28 mouse cellular contexts compared by ENCODE assay signal in genomic region chr3:147825337-147825736, GRCm38 (mm10).
DNase-seq lines count a peak whose midpoint lies in the region; ATAC-seq and TF ChIP-seq lines count a peak whose summit lies in the region.
"Had no signal": no experiment of that assay in that cellular context is flagged by ENCODE, and none has a peak within 500 bp of the region (broad histone marks: within the 10 kb centered on the region; RNA-seq: fewer than 3 reads in every experiment).

No protein-coding gene starts in this region.

- DNase-seq in lung, adult 18-20 months: peak; percentile 3 to 9
- DNase-seq in lung, postnatal 10 days: no peak
- DNase-seq in R1 (ENCODE audit: low read depth, low spot score): peak; percentile 7
- peak; percentile 59 for DNase-seq in lung, postnatal 0 days (ENCODE audit: low spot score)
- peak; percentile 24 for DNase-seq in lung, postnatal 36 days
- DNase-seq in thymus, postnatal 25 days: no peak
- no peak for DNase-seq in cerebellum, adult 8-10 months
- no peak for DNase-seq in spleen, postnatal 36 days (ENCODE audit: low spot score in 2 of 2)
- DNase-seq: adrenal gland, adult 8-10 months; adrenal gland, postnatal 25 days; B cell, adult 2 months; cerebellum, adult 18-20 months; cerebellum, adult 9-11 months; cerebellum, postnatal 25 days; embryo, embryonic 11 days; gastrocnemius, postnatal 10 days; gastrocnemius, postnatal 36 days had no signal

- 45% methylated on average over 1 of the region's 1 CpGs for whole genome bisulfite sequencing in lung, postnatal 0 days

- no peaks in the 10 kb centered on the region for H3K9me3 ChIP-seq in lung, postnatal 0 days (ENCODE audit: low read length)
- H3K9me3 ChIP-seq: embryonic facial prominence, embryonic 10.5 days; embryonic facial prominence, embryonic 13.5 days; forebrain, embryonic 13.5 days; hindbrain, embryonic 12.5 days; hindbrain, embryonic 15.5 days had no signal

- no peak overlapping the region for H3K4me2 ChIP-seq in lung, postnatal 0 days (replicated peaks; ENCODE audit: low read depth, low read length)
- H3K4me2 ChIP-seq: embryonic facial prominence, embryonic 13.5 days; forebrain, embryonic 13.5 days; heart, embryonic 11.5 days; hindbrain, embryonic 12.5 days; hindbrain, embryonic 15.5 days had no signal

- ATAC-seq in lung, postnatal 0 days: peak; percentile 74
- ATAC-seq: activated CD4-positive, CD25-positive, alpha-beta regulatory T cell, adult 4 months; forebrain, embryonic 13.5 days; forebrain, embryonic 16.5 days had no signal

- no peak for TF ChIP-seq CTCF in lung, postnatal 0 days (IDR thresholded peaks at IDR 0.05)

- H3K27me3 ChIP-seq in lung, postnatal 0 days (replicated peaks; ENCODE audit: insufficient read depth, low read length): no peaks in the 10 kb centered on the region
- H3K27me3 ChIP-seq: CH12.LX; embryonic facial prominence, embryonic 13.5 days; forebrain, embryonic 13.5 days; hindbrain, embryonic 12.5 days; hindbrain, embryonic 15.5 days had no signal

- H3K9ac ChIP-seq in lung, postnatal 0 days (replicated peaks; ENCODE audit: low read depth): no peak overlapping the region
- H3K9ac ChIP-seq: embryonic facial prominence, embryonic 13.5 days; forebrain, embryonic 13.5 days; hindbrain, embryonic 12.5 days; hindbrain, embryonic 15.5 days had no signal

- no peaks in the 10 kb centered on the region for H3K36me3 ChIP-seq in lung, postnatal 0 days (ENCODE audit: insufficient read depth, low read length)
- H3K36me3 ChIP-seq: embryonic facial prominence, embryonic 10.5 days; embryonic facial prominence, embryonic 13.5 days; G1E; hindbrain, embryonic 12.5 days; hindbrain, embryonic 15.5 days had no signal

- H3K4me3 ChIP-seq in lung, postnatal 0 days (ENCODE audit: low read depth, low read length): no peak overlapping the region
- H3K4me3 ChIP-seq: embryonic facial prominence, embryonic 10.5 days; embryonic facial prominence, embryonic 13.5 days; erythroblast, embryonic 14.5 days; forebrain, embryonic 13.5 days; hindbrain, embryonic 12.5 days; hindbrain, embryonic 15.5 days had no signal

- TF ChIP-seq EP300 in lung, postnatal 0 days (IDR thresholded peaks at IDR 0.05): peak; percentile 73

- H3K4me1 ChIP-seq in lung, postnatal 0 days (ENCODE audit: insufficient read depth, low read depth, low read length): no peaks in the 10 kb centered on the region
- H3K4me1 ChIP-seq: embryonic facial prominence, embryonic 13.5 days; forebrain, embryonic 13.5 days; hindbrain, embryonic 12.5 days; hindbrain, embryonic 15.5 days had no signal

- no peak overlapping the region for H3K27ac ChIP-seq in lung, postnatal 0 days (ENCODE audit: low read length)
- H3K27ac ChIP-seq: embryonic facial prominence, embryonic 10.5 days; embryonic facial prominence, embryonic 13.5 days; forebrain, embryonic 13.5 days; hindbrain, embryonic 12.5 days; hindbrain, embryonic 15.5 days had no signal

Comparison
In these comparisons a context has a peak if more than half of its experiments do, and no peak if none do; other contexts are left out.
1. DNase-seq: peak in lung, adult 18-20 months (2 of 2), R1 (single experiment), lung, postnatal 0 days (single experiment) and lung, postnatal 36 days (single experiment); none in lung, postnatal 10 days (single experiment), thymus, postnatal 25 days (single experiment), cerebellum, adult 8-10 months (single experiment) and spleen, postnatal 36 days (0 of 2).